Mouse (Mus musculus): Measurements from ENCODE around the gene Fkbp14.

Gene Fkbp14

GRCm38 (mm10) chr6:54587683-54588082 is 9.4 kb downstream of the Fkbp14 start:
- DNase-seq = no peak

- DNase-seq = no peak
These were observed 10.2 kb downstream of the Fkbp14 start for GRCm38 (mm10) chr6:54586911-54587310.

- DNase-seq = peak; percentile 14 to 19
These were observed 10.9 kb downstream of the Fkbp14 start for GRCm38 (mm10) chr6:54586175-54586574.

- no peak for DNase-seq
These were observed 23.7 kb downstream of the Fkbp14 start for GRCm38 (mm10) chr6:54573218-54573955.

- no peak for DNase-seq
These were observed 27.3 kb downstream of the Fkbp14 start for GRCm38 (mm10) chr6:54569776-54570175.

- DNase-seq = no peak
These were observed 30.6 kb downstream of the Fkbp14 start for GRCm38 (mm10) chr6:54566546-54566919.

GRCm38 (mm10) chr6:54565665-54566545 is 31.2 kb downstream of the Fkbp14 start, which contains the start of gene Scrn1:
TSS of gene Scrn1 (minus strand) at chr6:54566489.
- peak; percentile 34 to 49 for DNase-seq

- no peak for DNase-seq
These were observed 32.1 kb downstream of the Fkbp14 start for GRCm38 (mm10) chr6:54565012-54565411.

- no peak for DNase-seq
These were observed 32.6 kb downstream of the Fkbp14 start for GRCm38 (mm10) chr6:54564506-54564991.

- no peak for DNase-seq
These were observed 33.5 kb downstream of the Fkbp14 start for GRCm38 (mm10) chr6:54563561-54563960.

GRCm38 (mm10) chr6:54562018-54562809 is 34.9 kb downstream of the Fkbp14 start:
- DNase-seq = no peak

GRCm38 (mm10) chr6:54558466-54558865 is 38.6 kb downstream of the Fkbp14 start:
- no peak for DNase-seq

- no peak for DNase-seq
These were observed 39.4 kb downstream of the Fkbp14 start for GRCm38 (mm10) chr6:54557671-54558070.

- no peak for DNase-seq
These were observed 41.3 kb downstream of the Fkbp14 start for GRCm38 (mm10) chr6:54555816-54556215.

- DNase-seq = no peak
These were observed 42.6 kb downstream of the Fkbp14 start for GRCm38 (mm10) chr6:54554341-54555110.

- no peak for DNase-seq
These were observed 43.5 kb downstream of the Fkbp14 start for GRCm38 (mm10) chr6:54553632-54554031.

- no peak for DNase-seq
These were observed 44.2 kb downstream of the Fkbp14 start for GRCm38 (mm10) chr6:54552721-54553413.

GRCm38 (mm10) chr6:54550801-54551323 is 46.2 kb downstream of the Fkbp14 start:
- no peak for DNase-seq

GRCm38 (mm10) chr6:54549311-54549710 is 47.8 kb downstream of the Fkbp14 start:
- no peak for DNase-seq

- DNase-seq = no peak
These were observed 48.6 kb downstream of the Fkbp14 start for GRCm38 (mm10) chr6:54548314-54549019.

Data from thymus, postnatal 36 days (tissue).